Mouse (Mus musculus) hematopoietic stem cell, adult 5-6 weeks (primary cell): ENCODE measurements around the gene Slc16a10. TPM values are rescaled to one million over a fixed set of nuclear protein-coding genes. Genes with fewer than 3 reads are reported as not detected.

Source experiments
- ATAC-seq, 2 experiments: fragments of 125-278 bp in 1 of 2; replicated peaks in 1 of 2; 2 replicates each; pipeline ENCODE4 v1.8.0; 2016 to 2017; ENCODE audit warnings: inconsistent platforms in 2 of 2, mild to moderate bottlenecking in 2 of 2, moderate number of reproducible peaks in 2 of 2, low read depth in 1 of 2, moderate TSS enrichment in 1 of 2; ENCODE audit not compliant: low FRiP score in 2 of 2, poor library complexity in 2 of 2, severe bottlenecking in 2 of 2, insufficient read depth in 1 of 2, low TSS enrichment in 1 of 2
- total RNA-seq: library from RNA; stranded (forward); fragments of 172-1452, 232-1000 nt; gene quantifications from 2 replicates; pipeline ENCODE4 v1.2.3, GENCODE M21; 2017

The Slc16a10 gene
- total RNA-seq, 1 experiment from 2014 or later = 19.6 TPM

DNA sequence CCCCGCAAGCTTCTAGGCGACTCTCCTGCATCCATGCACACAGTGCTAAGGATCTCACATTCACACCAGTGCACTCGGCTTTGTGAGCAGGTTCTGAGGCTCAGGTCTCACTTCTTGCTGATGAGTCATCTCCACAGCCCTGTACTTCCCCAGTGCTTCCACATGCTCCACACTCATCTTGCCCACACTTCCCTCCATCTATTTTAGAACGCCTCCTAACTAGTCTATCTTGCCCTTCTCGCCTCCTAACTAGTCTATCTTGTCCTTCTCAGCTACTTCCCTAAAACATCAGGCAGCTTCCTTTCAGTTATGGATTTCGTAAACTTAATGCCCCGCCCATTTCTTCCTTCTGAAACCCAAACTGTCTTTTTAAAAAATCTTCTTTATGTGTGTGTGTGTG lies 13.6 kb downstream of the Slc16a10 start:
- peak; percentile 54 to 73 for ATAC-seq

DNA sequence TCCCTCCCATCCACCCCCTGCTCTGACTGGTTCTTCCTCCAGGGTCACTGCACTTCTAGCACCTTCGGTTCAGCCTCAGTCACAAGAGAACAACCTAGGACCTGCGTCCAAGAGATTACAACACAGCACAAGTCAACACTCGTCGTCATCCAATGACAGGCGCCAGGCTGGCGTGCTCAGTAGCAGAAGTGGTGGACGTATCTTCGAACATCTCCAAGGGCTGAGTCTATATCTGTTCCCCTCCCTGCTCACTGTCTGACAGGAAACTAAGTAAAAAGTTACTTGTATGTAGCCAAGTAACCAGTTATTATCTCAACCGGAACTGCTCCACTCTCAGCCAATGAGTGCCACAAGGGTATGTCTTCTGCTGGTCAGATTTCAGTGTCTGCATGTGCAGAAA lies 16.9 kb downstream of the Slc16a10 start:
- ATAC-seq = peak; percentile 33 to 68; a peak in 3 of 4 replicates

DNA sequence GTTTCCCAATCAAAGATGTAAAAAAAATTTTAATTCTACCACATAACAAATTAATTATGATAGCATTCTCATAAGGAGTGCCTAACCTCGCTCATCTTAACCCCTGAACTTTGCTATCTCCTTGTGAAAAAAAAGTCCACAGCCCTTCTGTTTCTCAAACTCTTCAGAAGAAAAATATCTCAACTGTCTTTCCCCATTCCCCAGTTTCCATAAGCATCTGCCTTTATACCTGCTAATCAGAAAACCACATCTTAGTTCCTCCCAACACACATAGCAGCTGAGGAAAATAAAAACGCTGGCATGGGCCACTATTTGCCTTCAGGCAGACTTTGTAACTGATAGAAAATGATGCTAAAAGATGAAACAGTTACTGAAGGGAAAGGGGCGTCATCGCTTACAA lies 17.5 kb downstream of the Slc16a10 start:
- no peak for ATAC-seq

DNA sequence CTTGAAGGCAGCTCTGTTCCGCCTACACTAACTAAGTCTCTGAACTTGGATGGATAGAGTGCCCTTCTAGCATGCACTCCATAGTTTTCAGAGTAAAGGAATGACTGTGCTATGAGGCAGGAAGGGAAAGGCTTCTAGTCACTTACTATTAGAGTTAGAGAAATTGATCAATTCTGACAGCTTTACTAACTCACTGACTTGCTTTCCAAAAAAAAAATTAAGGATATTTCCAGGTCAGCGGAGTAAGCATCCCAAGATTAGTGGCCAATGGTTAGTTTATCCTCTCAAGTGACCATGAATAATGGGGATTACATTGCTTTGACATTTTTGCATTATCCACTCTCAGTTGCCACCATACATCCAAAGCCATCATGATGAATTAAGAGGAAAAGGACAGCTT lies 18.0 kb downstream of the Slc16a10 start:
- ATAC-seq = no peak

DNA sequence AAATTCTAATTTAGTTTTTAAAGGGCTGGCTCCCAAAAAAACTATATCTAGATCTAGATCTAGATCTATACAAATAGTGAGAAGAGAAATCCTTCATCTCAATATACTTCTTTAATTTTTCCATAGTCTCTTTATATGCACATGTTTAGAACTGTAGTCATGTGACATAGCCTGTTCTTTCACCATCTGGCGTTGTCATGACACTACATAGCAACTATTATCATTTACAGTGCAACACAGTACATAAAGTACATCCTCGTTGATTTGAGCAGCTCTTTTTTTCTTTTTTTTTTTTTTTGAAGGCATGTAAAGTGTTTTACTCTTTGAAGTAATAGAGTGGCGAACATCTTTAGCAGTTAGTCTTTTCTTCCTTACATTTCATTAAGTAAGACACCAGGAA lies 22.6 kb downstream of the Slc16a10 start:
- no peak for ATAC-seq

DNA sequence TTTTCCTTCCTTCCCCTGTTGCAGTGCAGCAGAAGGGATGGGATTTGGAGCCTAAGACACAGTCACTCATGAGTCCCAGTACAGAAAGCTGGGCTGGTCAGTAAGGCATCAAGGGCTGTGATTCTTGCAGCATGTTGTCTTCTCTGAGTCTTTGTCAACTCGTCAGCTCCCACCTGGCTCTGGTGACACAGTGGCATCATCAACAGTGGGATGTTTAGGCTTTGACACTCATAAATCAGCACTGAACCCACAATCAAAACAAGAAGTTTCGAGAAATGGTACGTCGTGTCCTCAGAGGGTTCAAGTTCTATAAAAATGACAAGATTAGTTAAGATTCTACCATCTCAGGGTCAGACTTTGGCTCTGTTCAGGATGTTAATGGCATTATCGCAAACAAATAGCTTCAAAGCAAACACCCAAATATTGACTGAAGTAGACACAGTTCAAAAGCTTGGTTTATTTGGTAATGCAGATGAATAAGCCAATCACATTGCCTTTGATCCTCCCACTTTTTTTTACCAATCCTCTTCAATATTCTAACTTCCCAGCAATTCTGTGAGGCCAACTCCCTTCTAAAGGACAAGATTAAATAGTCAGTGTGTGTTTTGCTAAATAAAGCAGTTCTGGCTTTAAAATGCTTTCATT lies 23.2 kb downstream of the Slc16a10 start:
- ATAC-seq = no peak

DNA sequence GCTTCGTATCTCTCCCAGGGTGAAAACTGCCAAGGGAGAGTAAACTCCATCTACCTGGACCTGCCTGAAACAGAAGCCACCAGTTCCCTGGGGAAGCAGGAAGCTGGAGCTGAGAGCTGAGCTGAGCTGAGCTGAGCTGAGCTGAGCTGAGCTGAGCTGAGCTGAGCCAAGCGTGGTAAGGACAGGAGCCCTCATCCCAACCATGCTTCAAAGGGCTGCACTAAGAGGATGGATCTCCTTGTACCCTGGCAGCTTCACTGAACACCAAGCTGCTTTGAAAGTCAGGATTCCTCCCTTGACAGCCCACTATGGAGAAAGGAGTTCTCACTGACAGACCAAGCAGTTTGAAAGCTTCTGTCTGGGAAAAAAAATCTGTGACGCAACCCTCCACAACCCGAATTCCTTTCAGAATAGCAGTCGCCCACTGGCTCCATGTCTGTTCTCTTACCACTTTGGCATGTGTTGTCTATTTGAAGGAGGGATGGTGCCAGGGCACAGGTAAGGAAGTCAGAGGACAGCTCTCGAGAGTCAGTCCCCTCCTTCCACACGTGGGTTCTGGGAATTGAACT lies 28.5 kb downstream of the Slc16a10 start:
- no peak for ATAC-seq

DNA sequence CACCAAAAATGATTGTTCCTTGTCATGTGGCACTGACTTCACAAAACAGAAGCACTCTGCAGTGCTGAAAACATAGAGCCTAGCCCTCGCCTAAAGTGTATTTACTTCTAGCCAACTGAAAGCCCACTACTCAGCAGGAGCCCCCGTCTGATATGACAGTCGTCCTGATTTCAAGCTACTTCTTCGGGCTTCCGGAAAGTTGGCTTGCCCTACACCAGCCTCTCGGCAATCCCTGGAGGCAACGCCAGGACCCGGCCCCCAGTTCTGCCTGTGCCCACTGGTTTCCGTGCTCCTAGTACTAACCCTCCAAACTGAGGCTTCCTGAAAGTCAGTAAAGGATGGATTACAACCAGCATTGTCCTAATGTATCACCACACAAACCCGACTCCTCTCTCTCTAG lies 29.8 kb downstream of the Slc16a10 start:
- no peak for ATAC-seq

DNA sequence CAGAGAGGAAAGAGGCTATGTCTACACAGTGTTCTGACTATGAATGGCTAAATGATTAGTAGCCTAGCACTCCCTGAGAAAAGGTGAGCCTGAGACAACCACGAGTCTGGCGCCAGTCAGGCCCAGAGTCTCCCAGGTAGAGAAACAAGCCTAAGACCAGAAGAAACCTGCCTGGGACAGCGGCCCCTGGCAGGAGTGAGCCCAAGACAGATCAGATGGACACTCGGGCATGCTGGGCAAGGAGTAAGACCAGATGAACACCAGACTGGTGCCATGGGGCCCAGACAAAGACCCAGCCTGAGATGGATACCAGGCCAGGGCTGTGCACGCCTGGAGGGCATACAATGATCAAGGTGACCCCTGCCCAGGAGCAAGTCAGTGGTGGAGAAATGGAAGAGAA lies 32.5 kb downstream of the Slc16a10 start:
- ATAC-seq = no peak

DNA sequence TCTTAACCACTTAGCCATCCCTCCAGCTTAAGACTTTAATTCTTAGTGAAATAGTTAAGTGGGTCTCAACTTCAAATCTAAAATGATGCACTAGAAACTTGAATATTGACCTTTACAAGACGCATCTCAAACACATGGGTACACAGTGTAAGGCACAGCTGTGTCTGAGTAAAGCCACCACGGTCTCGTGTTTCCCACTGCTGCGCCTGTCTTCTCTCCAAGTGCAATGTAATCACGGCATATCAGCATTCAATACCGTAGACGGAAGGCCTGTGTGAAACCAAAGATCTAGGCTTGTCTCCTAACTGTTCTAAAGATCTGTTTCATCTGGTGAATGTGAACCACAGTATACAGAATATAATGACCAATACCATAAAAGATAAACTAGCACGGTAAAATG lies 33.1 kb downstream of the Slc16a10 start:
- ATAC-seq = no peak

DNA sequence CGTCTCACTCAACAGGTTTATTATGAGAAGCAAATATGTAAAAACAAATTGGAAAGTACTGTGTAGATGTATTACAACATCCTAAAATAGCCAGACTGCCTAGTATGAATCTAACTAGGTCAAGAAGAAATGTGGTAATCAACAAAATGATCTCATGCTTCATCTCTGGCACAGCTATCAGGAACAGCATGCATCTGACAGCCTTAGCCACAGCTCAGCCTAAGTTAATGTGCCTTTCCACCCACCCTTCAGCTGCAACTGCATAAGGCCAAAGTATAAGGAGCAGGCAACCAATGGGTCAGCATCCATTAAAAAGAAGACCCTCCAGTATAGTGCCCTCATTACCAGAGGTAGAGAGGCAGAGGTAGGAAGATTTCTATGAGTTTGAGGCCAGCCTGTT lies 34.1 kb downstream of the Slc16a10 start:
- no peak for ATAC-seq

DNA sequence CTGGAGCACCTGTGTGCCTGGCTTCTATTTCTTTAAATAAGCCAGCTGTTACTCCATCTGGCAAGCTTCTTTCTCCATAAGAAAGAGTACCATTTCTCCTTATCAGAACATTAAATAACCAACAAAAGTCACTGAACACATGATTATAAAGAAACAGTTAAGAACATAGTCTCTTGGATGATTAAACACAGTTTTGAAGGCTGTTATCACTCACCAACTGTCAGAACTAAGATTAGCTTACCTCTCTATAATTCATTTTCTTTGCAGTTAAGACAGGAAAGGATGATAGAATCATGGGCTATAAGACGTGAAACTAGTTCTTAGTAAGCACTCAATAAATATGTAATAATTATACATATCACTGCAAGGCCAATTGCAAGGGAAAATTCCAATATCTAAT lies 36.9 kb downstream of the Slc16a10 start:
- ATAC-seq = no peak

DNA sequence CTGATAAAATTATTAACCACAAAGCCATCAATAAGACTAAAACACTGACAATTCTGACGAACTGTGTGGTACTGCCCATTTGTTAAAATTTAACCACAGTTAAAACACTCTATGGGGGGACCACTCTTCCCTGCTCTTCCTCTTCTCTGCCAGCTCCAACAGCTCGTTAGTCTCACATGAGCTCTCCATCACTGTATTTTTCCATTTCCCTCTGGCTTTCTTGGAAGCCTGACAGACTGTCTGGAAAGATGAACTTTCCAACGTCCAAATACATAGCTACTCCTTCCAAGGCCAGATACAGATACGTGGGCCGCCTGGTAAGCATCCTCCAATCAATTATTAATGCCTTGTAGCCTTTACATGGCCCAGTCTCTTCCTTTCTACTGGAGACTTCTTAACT lies 38.3 kb downstream of the Slc16a10 start:
- ATAC-seq = no peak

DNA sequence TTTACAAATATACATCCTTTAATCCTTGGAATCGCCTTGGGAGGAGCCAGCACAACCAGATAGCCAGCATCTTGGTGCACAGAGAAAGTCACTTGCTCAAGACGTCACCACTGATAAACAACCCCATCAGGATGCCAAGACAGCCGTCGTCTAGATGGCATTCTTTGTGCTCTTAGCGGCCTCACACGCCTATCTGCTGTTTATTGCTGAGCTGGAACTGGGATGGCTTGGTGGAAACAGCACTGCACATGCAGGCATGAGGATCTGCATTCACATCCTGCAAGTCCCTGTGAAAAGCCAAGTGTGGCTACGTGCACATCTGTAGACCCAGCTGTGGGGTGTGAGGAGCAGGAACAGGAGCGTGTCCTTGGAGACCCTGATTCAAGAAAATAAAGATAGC lies 39.1 kb downstream of the Slc16a10 start:
- no peak for ATAC-seq

DNA sequence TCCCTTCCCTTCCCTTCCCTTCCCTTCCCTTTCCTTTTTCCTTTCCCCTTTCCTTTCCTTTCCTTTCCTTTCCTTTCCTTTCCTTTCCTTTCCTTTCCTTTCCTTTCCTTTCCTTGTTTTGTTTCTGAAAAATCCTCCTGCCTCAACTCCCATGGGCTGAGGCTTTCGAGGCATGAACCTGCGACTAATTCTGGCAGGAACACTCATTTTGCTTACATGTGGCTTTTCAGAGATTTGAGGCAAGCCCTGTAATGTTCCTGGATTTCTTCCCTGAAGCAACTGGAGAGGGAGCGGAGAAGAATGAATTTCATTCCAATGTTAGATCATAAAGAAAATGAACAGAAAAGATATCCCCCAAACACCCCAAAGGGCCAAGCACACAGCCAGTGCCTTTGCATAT lies 39.9 kb downstream of the Slc16a10 start:
- ATAC-seq = no peak

DNA sequence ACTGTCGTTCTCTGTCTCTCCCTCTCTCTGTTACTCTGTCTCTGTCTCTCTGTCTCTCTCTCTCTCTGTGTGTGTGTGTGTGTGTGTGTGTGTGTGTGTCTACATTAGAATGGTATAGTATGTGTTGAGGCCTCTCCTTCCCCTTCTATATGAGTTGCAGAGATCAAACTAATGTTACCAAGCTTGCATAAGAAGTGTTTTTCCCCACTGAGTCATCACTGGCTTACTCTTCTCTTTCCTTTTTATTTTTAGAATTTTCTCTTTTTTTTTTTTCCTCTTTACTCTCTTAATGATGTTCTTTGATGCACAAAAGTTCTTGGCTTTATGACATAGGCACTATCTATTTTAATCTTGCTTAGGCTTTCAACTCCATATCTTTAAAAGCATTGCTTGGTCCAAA lies 43.6 kb downstream of the Slc16a10 start:
- no peak for ATAC-seq

DNA sequence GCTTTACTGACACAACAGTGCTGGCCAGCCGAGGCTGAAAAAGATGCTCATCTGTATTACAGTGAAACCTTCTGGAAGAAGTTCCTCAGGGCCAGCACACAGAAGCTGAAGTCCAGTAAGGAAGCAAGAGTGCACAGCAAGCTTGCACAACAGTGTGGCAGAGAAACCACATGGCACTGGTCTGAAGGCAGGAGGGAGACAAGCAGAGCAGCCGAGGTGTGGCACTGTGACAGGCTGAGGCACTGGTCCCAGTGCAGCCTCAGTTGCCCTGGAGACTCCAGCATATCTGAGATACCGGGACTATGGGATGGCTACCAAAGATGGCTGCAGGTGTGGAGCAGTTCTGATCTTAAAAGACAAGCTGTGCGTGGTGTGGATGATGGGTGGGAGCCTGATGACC lies 44.5 kb downstream of the Slc16a10 start:
- peak; percentile 51 to 59; a peak in 3 of 4 replicates for ATAC-seq

DNA sequence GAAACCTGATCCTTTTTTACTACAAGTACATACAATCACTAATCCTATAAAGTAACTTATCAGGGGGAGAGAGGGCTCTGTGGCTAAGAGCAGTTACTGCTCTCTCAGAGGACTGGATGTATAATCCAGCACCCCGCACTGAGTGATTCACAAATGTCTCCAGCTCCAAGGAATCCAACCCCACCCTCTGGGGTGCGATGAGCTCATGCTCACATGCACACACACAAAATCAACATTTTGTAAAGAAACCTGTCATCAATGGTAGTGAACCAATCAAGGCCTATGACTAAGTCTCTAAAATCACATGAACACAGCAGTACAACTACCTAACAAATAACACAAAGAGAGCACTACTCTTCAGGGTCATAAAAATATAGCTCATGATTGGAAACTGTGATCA lies 47.3 kb downstream of the Slc16a10 start:
- ATAC-seq = no peak

DNA sequence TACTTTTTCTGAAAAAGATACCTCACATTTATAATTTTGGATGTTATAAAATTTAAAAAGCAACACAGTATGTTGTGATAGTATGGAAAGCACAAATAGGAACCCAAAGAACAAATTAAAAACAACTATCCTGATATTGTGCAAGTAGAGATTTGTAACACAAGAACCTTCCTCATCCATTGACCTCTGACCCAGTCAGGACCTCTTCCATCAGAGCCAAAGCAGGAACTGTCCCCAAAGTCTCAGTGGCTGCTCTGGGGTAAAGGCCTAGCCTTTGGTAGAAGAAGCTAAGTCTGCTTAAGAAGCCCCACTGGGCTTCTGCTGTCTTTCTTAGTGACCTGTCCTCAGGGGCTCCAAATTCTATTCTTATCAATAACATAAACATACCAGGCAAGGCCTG lies 48.5 kb downstream of the Slc16a10 start:
- ATAC-seq = no peak
